Mouse (Mus musculus): ENCODE results near the gene Pnmt. TPM values are rescaled to one million over a fixed set of nuclear protein-coding genes. Genes with fewer than 3 reads are reported as not detected.

The Pnmt gene
- polyA plus RNA-seq, 1 experiment from 2014 or later = 3.5 TPM

GRCm38 (mm10) chr11:98373244-98373643 is 13.0 kb upstream of the Pnmt start:
- DNase-seq (ENCODE audit: low spot score) = no peak
- no peak overlapping the region for H3K9ac ChIP-seq (ENCODE audit: low read depth, low read length)
- ATAC-seq (replicated peaks; ENCODE audit: low FRiP score, low read depth) = no peak
- H3K4me2 ChIP-seq (ENCODE audit: low read length) = no peak overlapping the region
- 93% methylated on average over 6 of the region's 6 CpGs for WGBS
- H3K9me3 ChIP-seq (replicated peaks; ENCODE audit: low read length) = no peaks in the 10 kb centered on the region
- TF ChIP-seq CTCF (IDR thresholded peaks at IDR 0.05; ENCODE audit: low read depth) = no peak
- no peaks in the 10 kb centered on the region for H3K27me3 ChIP-seq (ENCODE audit: insufficient read depth, low read length)
- H3K27ac ChIP-seq = no peak overlapping the region
- H3K4me1 ChIP-seq (replicated peaks; ENCODE audit: insufficient read depth, low read length) = no peaks in the 10 kb centered on the region
- peaks cover 39% of the 10 kb centered on the region for H3K36me3 ChIP-seq (ENCODE audit: insufficient read depth, low read length)
- H3K4me3 ChIP-seq (replicated peaks; ENCODE audit: low read depth, low read length) = no peak overlapping the region

- H3K4me1 ChIP-seq (replicated peaks; ENCODE audit: insufficient read depth, low read length) = no peaks in the 10 kb centered on the region
- TF ChIP-seq CTCF (IDR thresholded peaks at IDR 0.05; ENCODE audit: low read depth) = no peak
- WGBS = 72% methylated on average over 8 of the region's 8 CpGs
- H3K27ac ChIP-seq = no peak overlapping the region
- no peaks in the 10 kb centered on the region for H3K9me3 ChIP-seq (replicated peaks; ENCODE audit: low read length)
- H3K4me2 ChIP-seq (ENCODE audit: low read length) = no peak overlapping the region
- no peak for DNase-seq (ENCODE audit: low spot score)
- H3K9ac ChIP-seq (ENCODE audit: low read depth, low read length) = no peak overlapping the region
- peaks cover 49% of the 10 kb centered on the region for H3K36me3 ChIP-seq (ENCODE audit: insufficient read depth, low read length)
- H3K27me3 ChIP-seq (ENCODE audit: insufficient read depth, low read length) = no peaks in the 10 kb centered on the region
- ATAC-seq (replicated peaks; ENCODE audit: low FRiP score, low read depth) = no peak
- no peak overlapping the region for H3K4me3 ChIP-seq (replicated peaks; ENCODE audit: low read depth, low read length)
These were observed 12.0 kb upstream of the Pnmt start for GRCm38 (mm10) chr11:98374266-98374665.

DNA sequence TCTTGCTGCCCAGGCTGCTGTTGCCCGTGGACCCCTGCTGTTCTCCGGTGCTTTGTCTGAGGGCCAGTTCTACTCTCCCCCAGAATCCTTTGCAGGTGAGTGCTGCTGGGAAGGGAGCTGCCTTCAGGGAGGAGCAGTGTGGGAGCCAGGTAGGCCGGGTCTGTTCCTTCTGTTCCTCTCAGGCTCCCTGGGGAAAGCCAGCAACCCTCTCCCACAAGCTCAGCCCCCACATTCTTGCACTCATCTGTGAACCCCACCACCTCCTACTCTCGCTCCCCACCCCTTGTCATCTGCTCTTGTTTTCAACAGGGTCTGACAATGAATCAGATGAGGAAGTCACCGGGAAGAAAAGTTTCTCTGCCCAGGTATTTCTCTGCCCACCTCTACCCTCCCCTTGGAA is 9.5 kb upstream of the Pnmt start:
- H3K4me3 ChIP-seq (replicated peaks; ENCODE audit: low read depth, low read length) = no peak overlapping the region
- no peak overlapping the region for H3K4me2 ChIP-seq (ENCODE audit: low read length)
- no peaks in the 10 kb centered on the region for H3K27me3 ChIP-seq (ENCODE audit: insufficient read depth, low read length)
- WGBS = 77% methylated on average over 5 of the region's 5 CpGs
- no peak for ATAC-seq (replicated peaks; ENCODE audit: low FRiP score, low read depth)
- H3K4me1 ChIP-seq (replicated peaks; ENCODE audit: insufficient read depth, low read length) = no peaks in the 10 kb centered on the region
- peaks cover 55% of the 10 kb centered on the region for H3K36me3 ChIP-seq (ENCODE audit: insufficient read depth, low read length)
- no peak overlapping the region for H3K27ac ChIP-seq
- DNase-seq (ENCODE audit: low spot score) = no peak
- no peak for TF ChIP-seq CTCF (IDR thresholded peaks at IDR 0.05; ENCODE audit: low read depth)
- H3K9me3 ChIP-seq (replicated peaks; ENCODE audit: low read length) = no peaks in the 10 kb centered on the region
- H3K9ac ChIP-seq (ENCODE audit: low read depth, low read length) = no peak overlapping the region

GRCm38 (mm10) chr11:98377787-98378186 is 8.5 kb upstream of the Pnmt start:
- H3K27ac ChIP-seq = no peak overlapping the region
- H3K4me3 ChIP-seq (replicated peaks; ENCODE audit: low read depth, low read length) = no peak overlapping the region
- DNase-seq (ENCODE audit: low spot score) = no peak
- no peaks in the 10 kb centered on the region for H3K27me3 ChIP-seq (ENCODE audit: insufficient read depth, low read length)
- H3K4me2 ChIP-seq (ENCODE audit: low read length) = no peak overlapping the region
- no peaks in the 10 kb centered on the region for H3K9me3 ChIP-seq (replicated peaks; ENCODE audit: low read length)
- H3K4me1 ChIP-seq (replicated peaks; ENCODE audit: insufficient read depth, low read length) = no peaks in the 10 kb centered on the region
- peaks cover 55% of the 10 kb centered on the region for H3K36me3 ChIP-seq (ENCODE audit: insufficient read depth, low read length)
- no peak for ATAC-seq (replicated peaks; ENCODE audit: low FRiP score, low read depth)
- 82% methylated on average over 11 of the region's 11 CpGs for WGBS
- no peak for TF ChIP-seq CTCF (IDR thresholded peaks at IDR 0.05; ENCODE audit: low read depth)
- H3K9ac ChIP-seq (ENCODE audit: low read depth, low read length) = no peak overlapping the region

DNA sequence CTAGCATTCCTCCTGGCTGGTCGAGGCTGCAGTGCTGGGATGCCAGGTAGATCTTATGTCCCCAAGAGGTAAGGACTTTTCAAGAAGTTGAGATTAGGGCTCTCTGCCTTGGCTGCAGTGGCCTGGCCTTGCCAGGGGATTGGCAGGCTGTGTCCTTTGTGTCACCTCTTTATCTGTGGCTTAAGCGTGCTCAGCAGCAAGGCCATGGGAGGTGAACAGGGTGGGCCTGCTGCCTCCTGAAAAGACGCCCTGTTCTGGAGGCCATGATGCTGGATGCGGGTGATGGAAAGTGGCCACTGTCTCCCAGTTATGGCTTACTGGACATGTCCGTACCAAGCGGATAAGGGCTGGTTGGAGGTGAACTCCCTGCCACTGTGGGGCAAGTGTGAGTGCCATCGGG is 6.9 kb upstream of the Pnmt start:
- no peak overlapping the region for H3K27ac ChIP-seq
- DNase-seq (ENCODE audit: low spot score) = no peak
- no peak for TF ChIP-seq CTCF (IDR thresholded peaks at IDR 0.05; ENCODE audit: low read depth)
- H3K9me3 ChIP-seq (replicated peaks; ENCODE audit: low read length) = no peaks in the 10 kb centered on the region
- 83% methylated on average over 7 of the region's 7 CpGs for WGBS
- H3K4me1 ChIP-seq (replicated peaks; ENCODE audit: insufficient read depth, low read length) = no peaks in the 10 kb centered on the region
- no peak overlapping the region for H3K9ac ChIP-seq (ENCODE audit: low read depth, low read length)
- no peak for ATAC-seq (replicated peaks; ENCODE audit: low FRiP score, low read depth)
- no peaks in the 10 kb centered on the region for H3K27me3 ChIP-seq (ENCODE audit: insufficient read depth, low read length)
- no peak overlapping the region for H3K4me2 ChIP-seq (ENCODE audit: low read length)
- H3K4me3 ChIP-seq (replicated peaks; ENCODE audit: low read depth, low read length) = no peak overlapping the region
- peaks cover 53% of the 10 kb centered on the region for H3K36me3 ChIP-seq (ENCODE audit: insufficient read depth, low read length)

DNA sequence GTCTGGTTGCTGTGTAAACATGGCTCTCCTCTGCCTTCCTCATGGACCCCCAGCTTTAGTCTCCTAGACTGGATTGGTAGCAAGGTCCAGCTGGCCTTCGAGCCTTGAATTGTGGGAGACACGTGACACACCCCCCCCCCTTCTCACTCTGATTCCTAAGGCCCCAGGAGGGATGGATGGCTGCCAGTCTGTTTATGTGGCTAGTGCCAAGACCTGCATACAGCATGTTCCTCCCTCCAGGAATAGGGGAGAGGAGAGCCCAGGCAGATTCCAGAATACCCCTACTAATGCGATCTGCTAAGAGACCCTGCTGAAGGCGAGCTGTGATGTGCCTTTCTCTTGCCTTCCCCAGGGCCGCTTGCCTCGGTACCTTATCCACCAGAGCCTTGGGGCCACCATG is 6.1 kb upstream of the Pnmt start:
- no peak for TF ChIP-seq CTCF (IDR thresholded peaks at IDR 0.05; ENCODE audit: low read depth)
- no peaks in the 10 kb centered on the region for H3K4me1 ChIP-seq (replicated peaks; ENCODE audit: insufficient read depth, low read length)
- 74% methylated on average over 6 of the region's 6 CpGs for WGBS
- DNase-seq (ENCODE audit: low spot score) = no peak
- H3K27ac ChIP-seq = no peak overlapping the region
- H3K9me3 ChIP-seq (replicated peaks; ENCODE audit: low read length) = no peaks in the 10 kb centered on the region
- no peak overlapping the region for H3K4me2 ChIP-seq (ENCODE audit: low read length)
- H3K36me3 ChIP-seq (ENCODE audit: insufficient read depth, low read length) = peaks cover 47% of the 10 kb centered on the region
- H3K4me3 ChIP-seq (replicated peaks; ENCODE audit: low read depth, low read length) = no peak overlapping the region
- H3K9ac ChIP-seq (ENCODE audit: low read depth, low read length) = no peak overlapping the region
- ATAC-seq (replicated peaks; ENCODE audit: low FRiP score, low read depth) = no peak
- H3K27me3 ChIP-seq (ENCODE audit: insufficient read depth, low read length) = no peaks in the 10 kb centered on the region

DNA sequence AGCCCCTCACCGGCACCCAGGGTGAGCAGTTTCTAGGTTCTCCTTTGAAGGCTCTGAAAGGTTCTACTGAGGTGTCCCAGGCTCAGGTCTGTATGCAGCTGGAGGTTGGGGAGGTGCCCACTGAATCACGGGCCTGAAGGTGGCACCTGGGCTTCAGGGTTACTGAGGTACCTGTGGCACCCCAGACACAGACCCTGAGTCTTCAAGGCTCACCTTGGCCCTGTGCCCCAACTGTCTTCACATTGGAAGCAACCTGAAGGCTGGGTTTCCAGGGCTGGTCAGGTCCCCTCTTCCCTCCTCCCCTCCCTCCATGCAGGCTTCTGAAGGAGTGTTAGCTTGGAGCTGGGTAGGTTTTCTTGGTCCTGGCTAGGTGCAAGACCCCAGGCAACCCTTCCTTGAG is 4.6 kb upstream of the Pnmt start:
- WGBS = 80% methylated on average over 2 of the region's 2 CpGs
- no peak overlapping the region for H3K4me2 ChIP-seq (ENCODE audit: low read length)
- H3K27me3 ChIP-seq (ENCODE audit: insufficient read depth, low read length) = peaks cover under 1% of the 10 kb centered on the region
- H3K4me1 ChIP-seq (replicated peaks; ENCODE audit: insufficient read depth, low read length) = no peaks in the 10 kb centered on the region
- DNase-seq (ENCODE audit: low spot score) = no peak
- peaks cover 32% of the 10 kb centered on the region for H3K36me3 ChIP-seq (ENCODE audit: insufficient read depth, low read length)
- ATAC-seq (replicated peaks; ENCODE audit: low FRiP score, low read depth) = no peak
- H3K9me3 ChIP-seq (replicated peaks; ENCODE audit: low read length) = no peaks in the 10 kb centered on the region
- H3K27ac ChIP-seq = no peak overlapping the region
- no peak overlapping the region for H3K4me3 ChIP-seq (replicated peaks; ENCODE audit: low read depth, low read length)
- TF ChIP-seq CTCF (IDR thresholded peaks at IDR 0.05; ENCODE audit: low read depth) = no peak
- no peak overlapping the region for H3K9ac ChIP-seq (ENCODE audit: low read depth, low read length)

Data from kidney, postnatal 0 days (tissue).